Mouse (Mus musculus) spleen, postnatal 10 days (tissue): ENCODE measurements around the gene Pdik1l.

Source experiments
- DNase-seq, 2 experiments: peaks; one replicate each; pipeline ENCODE4 v3.0.0; 2021 to 2022; ENCODE audit warnings: low spot score in 2 of 2

The Pdik1l gene

GRCm38 (mm10) chr4:134287575-134288025 is at the start of gene Pdik1l:
Gene Pdik1l, minus strand, starts transcription at chr4:134287895.
- peak; percentile 82 to 85 for DNase-seq

GRCm38 (mm10) chr4:134330281-134330680 is 42.6 kb upstream of the Pdik1l start:
- DNase-seq = no peak

GRCm38 (mm10) chr4:134328832-134329231 is 41.1 kb upstream of the Pdik1l start:
- DNase-seq = no peak

- no peak for DNase-seq
Measured at GRCm38 (mm10) chr4:134328151-134328550, 40.5 kb upstream of the Pdik1l start.

- no peak for DNase-seq
Measured at GRCm38 (mm10) chr4:134326859-134327530, 39.3 kb upstream of the Pdik1l start.

- no peak for DNase-seq
Measured at GRCm38 (mm10) chr4:134324655-134325054, 37.0 kb upstream of the Pdik1l start.

GRCm38 (mm10) chr4:134321524-134321923 is 33.8 kb upstream of the Pdik1l start:
- DNase-seq = no peak

GRCm38 (mm10) chr4:134319674-134320073 is 32.0 kb upstream of the Pdik1l start:
- DNase-seq = no peak

GRCm38 (mm10) chr4:134319074-134319473 is 31.4 kb upstream of the Pdik1l start:
- DNase-seq = no peak

- DNase-seq = peak in 1 of 2 experiments; percentile 29
Measured at GRCm38 (mm10) chr4:134316390-134316789, 28.7 kb upstream of the Pdik1l start.

GRCm38 (mm10) chr4:134315470-134315869 is 27.8 kb upstream of the Pdik1l start:
- no peak for DNase-seq

GRCm38 (mm10) chr4:134314876-134315275 is 27.2 kb upstream of the Pdik1l start, which contains the start of gene Trim63:
Gene Trim63, plus strand, starts transcription at chr4:134315120.
- no peak for DNase-seq

GRCm38 (mm10) chr4:134314081-134314655 is 26.5 kb upstream of the Pdik1l start:
- DNase-seq = no peak

GRCm38 (mm10) chr4:134312901-134313300 is 25.2 kb upstream of the Pdik1l start:
- DNase-seq = peak in 1 of 2 experiments; percentile 52

GRCm38 (mm10) chr4:134312341-134312740 is 24.6 kb upstream of the Pdik1l start:
- no peak for DNase-seq

GRCm38 (mm10) chr4:134311784-134312183 is 24.1 kb upstream of the Pdik1l start:
- no peak for DNase-seq

GRCm38 (mm10) chr4:134310656-134311055 is 23.0 kb upstream of the Pdik1l start:
- DNase-seq = no peak

- no peak for DNase-seq
Measured at GRCm38 (mm10) chr4:134310106-134310505, 22.4 kb upstream of the Pdik1l start.

GRCm38 (mm10) chr4:134307367-134308072 is 19.8 kb upstream of the Pdik1l start:
- peak in 1 of 2 experiments; percentile 64 for DNase-seq

GRCm38 (mm10) chr4:134306963-134307362 is 19.3 kb upstream of the Pdik1l start:
- DNase-seq = no peak

GRCm38 (mm10) chr4:134302084-134302483 is 14.4 kb upstream of the Pdik1l start:
- DNase-seq = no peak

- DNase-seq = no peak
Measured at GRCm38 (mm10) chr4:134300316-134300715, 12.6 kb upstream of the Pdik1l start.

GRCm38 (mm10) chr4:134299498-134299810 is 11.8 kb upstream of the Pdik1l start:
- no peak for DNase-seq
